ENCODE assay signal across 32 mouse cellular contexts in the genomic region with DNA sequence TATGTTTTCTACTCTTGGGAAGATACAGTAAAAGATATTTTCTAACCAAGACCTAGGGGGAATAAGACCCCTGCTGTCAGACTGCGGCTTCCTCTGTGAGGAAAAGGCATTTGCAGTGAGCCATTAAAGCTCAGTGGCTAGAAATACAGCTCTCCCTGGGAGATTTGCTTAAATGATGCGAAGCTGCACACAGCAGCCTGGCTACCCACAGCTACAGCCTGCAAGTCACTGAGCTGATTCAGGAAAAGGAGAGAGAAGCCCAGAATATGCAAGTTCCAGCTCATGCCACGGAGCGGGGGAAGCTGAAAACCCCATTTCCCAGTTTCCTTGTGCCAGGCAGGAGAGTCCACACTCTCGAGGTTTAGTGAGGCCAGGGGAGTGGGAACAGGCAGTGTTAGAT. TPM values are rescaled to one million over a fixed set of nuclear protein-coding genes. Genes with fewer than 3 reads are reported as not detected.
DNase-seq lines count a peak whose midpoint lies in the region; ATAC-seq and TF ChIP-seq lines count a peak whose summit lies in the region.
"Had no signal": no experiment of that assay in that cellular context is flagged by ENCODE, and none has a peak within 500 bp of the region (broad histone marks: within the 10 kb centered on the region; RNA-seq: fewer than 3 reads in every experiment).

No protein-coding gene starts in this region.

- no peaks in the 10 kb centered on the region for H3K36me3 ChIP-seq in forebrain, embryonic 12.5 days (replicated peaks)
- 0 out of 2 replicates have a peak, but pooled peaks cover 6% of the 10 kb centered on the region for H3K36me3 ChIP-seq in forebrain, embryonic 14.5 days (ENCODE audit: control insufficient read depth, insufficient read depth, low read length)
- H3K36me3 ChIP-seq in hindbrain, embryonic 15.5 days = no peaks in the 10 kb centered on the region
- H3K36me3 ChIP-seq in hindbrain, postnatal 0 days (ENCODE audit: insufficient read depth, low read length) = no peaks in the 10 kb centered on the region; the same call in 1 of the 2 replicates
- H3K36me3 ChIP-seq in limb, embryonic 10.5 days = no peaks in the 10 kb centered on the region
- H3K36me3 ChIP-seq in neural tube, embryonic 14.5 days (ENCODE audit: control insufficient read depth, insufficient read depth, low read length) = no peaks in the 10 kb centered on the region
- H3K36me3 ChIP-seq: embryonic facial prominence, embryonic 12.5 days; heart, embryonic 13.5 days; intestine, embryonic 15.5 days; neural tube, embryonic 12.5 days had no signal

- H3K4me3 ChIP-seq in forebrain, embryonic 12.5 days (replicated peaks) = no peak overlapping the region
- H3K4me3 ChIP-seq in forebrain, embryonic 14.5 days (ENCODE audit: low read depth, low read length) = no peak overlapping the region
- no peak overlapping the region for H3K4me3 ChIP-seq in hindbrain, embryonic 15.5 days
- no peak overlapping the region for H3K4me3 ChIP-seq in hindbrain, postnatal 0 days (ENCODE audit: low read length)
- no peak overlapping the region for H3K4me3 ChIP-seq in limb, embryonic 10.5 days
- H3K4me3 ChIP-seq in neural tube, embryonic 14.5 days (ENCODE audit: low read depth, low read length) = no peak overlapping the region
- H3K4me3 ChIP-seq: embryonic facial prominence, embryonic 12.5 days; heart, embryonic 13.5 days; intestine, embryonic 15.5 days; layer of hippocampus, adult 2 months; left cerebral cortex, adult 2 months; limb, embryonic 15.5 days; liver, embryonic 13.5 days; neural tube, embryonic 12.5 days had no signal

- no peak for ATAC-seq in forebrain, embryonic 12.5 days (ENCODE audit: low FRiP score)
- ATAC-seq in forebrain, embryonic 14.5 days = no peak
- ATAC-seq in hindbrain, embryonic 15.5 days (ENCODE audit: low FRiP score, low read depth) = no peak
- no peak for ATAC-seq in hindbrain, postnatal 0 days
- ATAC-seq in neural tube, embryonic 14.5 days (ENCODE audit: low read depth) = peak; percentile 28; the same call in 1 of the 2 replicates
- ATAC-seq: activated CD4-positive, CD25-positive, alpha-beta regulatory T cell, adult 4 months; forebrain, embryonic 16.5 days; intestine, embryonic 15.5 days had no signal

- H3K27me3 ChIP-seq in forebrain, embryonic 12.5 days = no peaks in the 10 kb centered on the region
- no peaks in the 10 kb centered on the region for H3K27me3 ChIP-seq in forebrain, embryonic 14.5 days (replicated peaks; ENCODE audit: control insufficient read depth, insufficient read depth, low read length)
- H3K27me3 ChIP-seq in hindbrain, embryonic 15.5 days = no peaks in the 10 kb centered on the region
- no peaks in the 10 kb centered on the region for H3K27me3 ChIP-seq in hindbrain, postnatal 0 days (ENCODE audit: insufficient read depth, low read length)
- no peaks in the 10 kb centered on the region for H3K27me3 ChIP-seq in limb, embryonic 10.5 days (ENCODE audit: low read depth, poor library complexity, severe bottlenecking)
- no peaks in the 10 kb centered on the region for H3K27me3 ChIP-seq in neural tube, embryonic 14.5 days (ENCODE audit: control insufficient read depth, insufficient read depth, low read length)
- H3K27me3 ChIP-seq: CH12.LX; embryonic facial prominence, embryonic 12.5 days; intestine, embryonic 15.5 days; limb, embryonic 15.5 days; liver, embryonic 13.5 days; neural tube, embryonic 12.5 days had no signal

- no peaks in the 10 kb centered on the region for H3K9me3 ChIP-seq in forebrain, embryonic 12.5 days
- H3K9me3 ChIP-seq in forebrain, embryonic 14.5 days (replicated peaks; ENCODE audit: control insufficient read depth, low read length) = no peaks in the 10 kb centered on the region
- no peaks in the 10 kb centered on the region for H3K9me3 ChIP-seq in hindbrain, embryonic 15.5 days
- no peaks in the 10 kb centered on the region for H3K9me3 ChIP-seq in hindbrain, postnatal 0 days (ENCODE audit: low read length)
- H3K9me3 ChIP-seq in limb, embryonic 10.5 days (replicated peaks) = no peaks in the 10 kb centered on the region
- H3K9me3 ChIP-seq in neural tube, embryonic 14.5 days (ENCODE audit: control insufficient read depth, low read length) = no peaks in the 10 kb centered on the region
- H3K9me3 ChIP-seq: embryonic facial prominence, embryonic 12.5 days; heart, embryonic 13.5 days; intestine, embryonic 15.5 days; limb, embryonic 15.5 days; liver, embryonic 13.5 days; neural tube, embryonic 12.5 days had no signal

- H3K27ac ChIP-seq in forebrain, embryonic 12.5 days = peak overlapping the region; percentile 32; the same call in 1 of the 2 replicates
- no peak overlapping the region for H3K27ac ChIP-seq in forebrain, embryonic 14.5 days (ENCODE audit: low read depth, low read length)
- peak overlapping the region; percentile 37; the same call in 1 of the 2 replicates for H3K27ac ChIP-seq in hindbrain, embryonic 15.5 days (replicated peaks)
- no peak overlapping the region for H3K27ac ChIP-seq in hindbrain, postnatal 0 days
- H3K27ac ChIP-seq in limb, embryonic 10.5 days = peak overlapping the region; percentile 2; the same call in 1 of the 2 replicates
- H3K27ac ChIP-seq in neural tube, embryonic 14.5 days (ENCODE audit: low read depth, low read length) = peak overlapping the region; percentile 39; the same call in 1 of the 2 replicates
- H3K27ac ChIP-seq: embryonic facial prominence, embryonic 12.5 days; heart, embryonic 13.5 days; intestine, embryonic 15.5 days; layer of hippocampus, adult 2 months; left cerebral cortex, adult 2 months; limb, embryonic 15.5 days; liver, embryonic 13.5 days; neural tube, embryonic 12.5 days had no signal

- no peak overlapping the region for H3K9ac ChIP-seq in forebrain, embryonic 12.5 days
- H3K9ac ChIP-seq in forebrain, embryonic 14.5 days (ENCODE audit: low read length) = no peak overlapping the region
- no peak overlapping the region for H3K9ac ChIP-seq in hindbrain, embryonic 15.5 days
- H3K9ac ChIP-seq in hindbrain, postnatal 0 days (replicated peaks; ENCODE audit: low read length) = no peak overlapping the region
- no peak overlapping the region for H3K9ac ChIP-seq in neural tube, embryonic 14.5 days (replicated peaks; ENCODE audit: low read depth, low read length)
- H3K9ac ChIP-seq: embryonic facial prominence, embryonic 12.5 days; heart, embryonic 13.5 days; intestine, embryonic 15.5 days; limb, embryonic 15.5 days; liver, embryonic 13.5 days; neural tube, embryonic 12.5 days had no signal

- peaks cover 41% of the 10 kb centered on the region for H3K4me1 ChIP-seq in forebrain, embryonic 12.5 days
- H3K4me1 ChIP-seq in forebrain, embryonic 14.5 days (ENCODE audit: control insufficient read depth, insufficient read depth, low read length) = peaks cover 30% of the 10 kb centered on the region
- peaks cover 36% of the 10 kb centered on the region for H3K4me1 ChIP-seq in hindbrain, embryonic 15.5 days (replicated peaks)
- peaks cover 6% of the 10 kb centered on the region for H3K4me1 ChIP-seq in hindbrain, postnatal 0 days (ENCODE audit: insufficient read depth, low read length)
- H3K4me1 ChIP-seq in limb, embryonic 10.5 days = peaks cover 23% of the 10 kb centered on the region
- peaks cover 20% of the 10 kb centered on the region for H3K4me1 ChIP-seq in neural tube, embryonic 14.5 days (ENCODE audit: control insufficient read depth, insufficient read depth, low read length)
- H3K4me1 ChIP-seq: intestine, embryonic 15.5 days; liver, embryonic 13.5 days had no signal

- no peak overlapping the region for H3K4me2 ChIP-seq in forebrain, embryonic 12.5 days
- no peak overlapping the region for H3K4me2 ChIP-seq in forebrain, embryonic 14.5 days (ENCODE audit: low read length)
- H3K4me2 ChIP-seq in hindbrain, embryonic 15.5 days = no peak overlapping the region
- H3K4me2 ChIP-seq in hindbrain, postnatal 0 days (ENCODE audit: low read depth, low read length) = no peak overlapping the region
- H3K4me2 ChIP-seq in neural tube, embryonic 14.5 days (ENCODE audit: low read depth, low read length) = no peak overlapping the region
- H3K4me2 ChIP-seq: embryonic facial prominence, embryonic 12.5 days; heart, embryonic 13.5 days; intestine, embryonic 15.5 days; limb, embryonic 15.5 days; liver, embryonic 13.5 days; neural tube, embryonic 12.5 days had no signal

- 55% methylated on average over 5 of the region's 5 CpGs for WGBS in forebrain, embryonic 12.5 days
- 57% methylated on average over 5 of the region's 5 CpGs for WGBS in forebrain, embryonic 14.5 days
- WGBS in hindbrain, embryonic 15.5 days = 37% methylated on average over 5 of the region's 5 CpGs
- WGBS in hindbrain, postnatal 0 days = 57% methylated on average over 5 of the region's 5 CpGs
- WGBS in limb, embryonic 10.5 days = 69% methylated on average over 5 of the region's 5 CpGs
- 30% methylated on average over 5 of the region's 5 CpGs for WGBS in neural tube, embryonic 14.5 days

- no peak for TF ChIP-seq CTCF in hindbrain, postnatal 0 days (IDR thresholded peaks at IDR 0.05; ENCODE audit: low read depth)

- DNase-seq in forebrain, embryonic 14.5 days (ENCODE audit: low spot score) = no peak
- DNase-seq in hindbrain, postnatal 0 days (ENCODE audit: low spot score) = no peak
- DNase-seq in limb, embryonic 10.5 days (ENCODE audit: low spot score) = no peak
- DNase-seq in retina, embryonic 14.5 days (ENCODE audit: low spot score) = no peak
- no peak for DNase-seq in urinary bladder, postnatal 10 days (ENCODE audit: low spot score)
- DNase-seq: adrenal gland, adult 2 months; adrenal gland, postnatal 36 days; cerebellum, adult 9-10 months; cerebellum, postnatal 36 days; gastrocnemius, postnatal 10 days; heart, postnatal 10 days; kidney, adult 2 months; kidney, postnatal 36 days; liver, embryonic 13.5 days; lung, adult 18-20 months; lung, postnatal 10 days; right cerebral cortex, postnatal 25 days; thymus, postnatal 25 days had no signal

RNA-seq across cellular contexts. Expression of a gene that starts 46.1 kb away (rescaled TPM):
- 24.8 and 24.9 TPM in 2 replicates for polyA plus RNA-seq in forebrain, embryonic 12.5 days (2016; fragmentation: Nextera tagmentation; extraction: Ambion mirVana)
- polyA plus RNA-seq in forebrain, embryonic 14.5 days (2014; fragmentation: Nextera tagmentation; extraction: Ambion mirVana) = 4.0 and 4.2 TPM in 2 replicates
- polyA plus RNA-seq in hindbrain, embryonic 15.5 days (2015; fragmentation: Nextera tagmentation; extraction: Ambion mirVana) = 5.1 and 5.9 TPM in 2 replicates
- total RNA-seq in hindbrain, postnatal 0 days (2014; rRNA removed) = 10.9 and 20.1 TPM in 2 replicates
- 2.4 and 3.4 TPM in 2 replicates for polyA plus RNA-seq in hindbrain, postnatal 0 days (2015; fragmentation: Nextera tagmentation; extraction: Ambion mirVana)
- polyA plus RNA-seq in limb, embryonic 10.5 days (2016; fragmentation: Nextera tagmentation; extraction: Ambion mirVana) = 2.1 and 4.3 TPM in 2 replicates
- 2.6 and 3.4 TPM in 2 replicates for polyA plus RNA-seq in neural tube, embryonic 14.5 days (2014; fragmentation: Nextera tagmentation; extraction: Ambion mirVana)
- total RNA-seq: hematopoietic stem cell, adult 5-6 weeks had no signal

Comparison
In these comparisons a context has a peak if more than half of its experiments do, and no peak if none do; other contexts are left out.
1. H3K27ac ChIP-seq: peak in forebrain, embryonic 12.5 days (single experiment), hindbrain, embryonic 15.5 days (single experiment), limb, embryonic 10.5 days (single experiment) and neural tube, embryonic 14.5 days (single experiment); none in forebrain, embryonic 14.5 days (single experiment) and hindbrain, postnatal 0 days (single experiment).